Mouse (Mus musculus): ENCODE measurements around the gene Pald1.

- no peak for TF ChIP-seq POLR2A (IDR thresholded peaks at IDR 0.05; ENCODE audit: insufficient read depth, low read depth, low read length)
- no peak for TF ChIP-seq EP300 (IDR thresholded peaks at IDR 0.05; ENCODE audit: insufficient read depth, low read depth, low read length)
Measured at GRCm38 (mm10) chr10:61371884-61372584, 11.3 kb downstream of the Pald1 start.
